Mouse (Mus musculus) frontal cortex, postnatal 25 days (tissue): ENCODE measurements at regions not wholly inside any gene's neighbourhood (a gene's known extent, or its start where the extent isn't known, plus 50 kb on each side); places are given as distances from the start of the nearest gene placed in this dataset.
A peak's percentile ranks its signal among the peaks of the same experiment; 100 is the strongest.
"Not testable (repeated sequence)": the region's sequence is repeated elsewhere in the genome, so short reads cannot be mapped to it uniquely, and the experiment has no call there.

ENCODE experiments used
- DNase-seq, 2 experiments: peaks; one replicate each; pipeline ENCODE4 v3.0.0; 2022; ENCODE audit warnings: low spot score in 2 of 2

DNA sequence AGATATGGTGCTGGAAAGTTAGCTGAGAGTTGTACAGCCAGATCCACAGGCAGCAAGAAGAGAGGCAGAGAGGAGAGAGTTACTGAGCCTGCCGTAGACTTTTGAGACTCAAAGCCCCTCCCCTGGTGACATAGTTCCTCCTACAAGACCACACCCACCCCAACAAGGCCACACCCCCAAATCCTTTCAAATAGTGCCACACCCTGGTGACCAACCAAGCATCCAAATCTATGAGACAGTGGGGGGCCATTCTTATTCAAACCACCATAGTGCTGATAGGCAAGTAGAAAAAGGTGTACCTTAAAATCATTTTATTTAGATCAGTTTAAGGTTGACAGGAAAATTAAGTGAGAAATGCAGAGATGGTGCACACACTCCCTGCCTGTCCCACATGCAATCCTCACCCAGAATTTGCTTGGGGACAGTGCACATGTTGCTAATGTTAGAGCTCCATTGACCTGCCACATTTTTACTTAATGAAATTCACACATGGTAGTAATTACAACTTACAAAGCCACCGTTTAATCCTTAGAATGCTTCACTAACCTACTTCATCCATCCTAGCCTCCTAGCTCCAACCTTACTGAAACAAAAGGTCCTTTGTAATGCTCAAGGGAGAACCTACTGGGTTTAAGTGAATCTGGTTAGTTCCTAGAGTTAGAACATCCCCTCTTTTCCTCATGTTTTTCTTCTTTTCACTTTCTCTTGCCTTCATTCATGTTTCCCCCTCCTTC, 86.5 kb downstream of the Phlda1 start:
- no peak for DNase-seq

DNA sequence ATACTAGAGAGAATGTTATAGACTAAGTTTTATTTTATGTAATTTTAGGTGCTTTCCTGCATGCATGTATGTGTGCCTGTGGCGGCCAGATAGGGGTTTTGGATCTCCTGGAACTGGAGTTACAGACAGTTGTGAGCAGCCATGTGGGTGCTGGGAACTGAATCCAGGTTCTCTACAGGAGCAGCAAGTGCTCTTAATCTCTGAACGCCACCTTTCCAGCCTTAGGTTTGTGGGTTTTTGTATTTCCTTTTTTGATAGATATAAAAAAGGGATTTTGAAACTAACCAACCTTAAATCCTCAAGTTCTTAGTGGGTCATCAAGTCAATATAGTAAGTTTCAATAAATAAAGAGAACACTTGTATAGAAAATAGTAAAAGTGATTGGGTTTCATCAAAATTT, 87.2 kb downstream of the Phlda1 start:
- no peak for DNase-seq

DNA sequence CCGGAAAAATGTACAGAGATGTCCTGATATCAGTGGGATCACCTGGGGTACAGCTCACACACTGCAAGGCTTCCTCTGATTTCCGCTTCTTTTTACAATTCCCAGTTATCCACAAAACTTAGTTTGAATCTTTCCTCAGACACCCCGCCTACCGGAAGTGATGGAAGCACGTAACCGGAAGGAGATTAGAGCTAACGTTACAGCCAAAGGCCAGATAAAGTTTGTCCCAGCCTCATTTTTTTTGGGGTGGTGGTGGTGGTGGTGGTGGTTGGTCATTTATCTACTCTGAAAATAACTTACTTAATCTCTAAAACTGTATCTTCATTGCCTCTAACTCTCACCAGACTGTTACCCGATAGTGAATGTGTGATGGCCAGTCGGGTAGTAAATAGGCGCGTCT, 88.1 kb downstream of the Phlda1 start:
- no peak for DNase-seq

DNA sequence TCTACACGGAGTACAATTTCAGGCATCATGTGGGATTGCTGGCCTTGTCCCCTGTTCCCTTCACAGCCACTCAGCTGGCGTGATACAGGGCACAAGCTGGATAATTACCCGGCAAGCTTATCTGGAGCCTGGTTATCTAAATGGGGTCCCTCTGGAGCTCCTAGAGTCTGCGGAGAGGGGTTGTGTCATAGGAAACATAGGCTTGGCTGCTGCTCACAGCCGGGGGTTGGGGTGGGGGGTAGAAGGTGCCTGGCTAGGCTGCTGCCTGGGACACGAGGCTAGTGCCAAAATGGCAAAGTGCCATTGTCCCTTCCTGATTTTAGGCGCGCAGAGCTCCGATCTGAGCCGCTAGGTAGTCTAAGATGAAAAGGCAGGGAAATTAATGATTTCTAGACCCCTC, 88.6 kb downstream of the Phlda1 start:
- no peak for DNase-seq

DNA sequence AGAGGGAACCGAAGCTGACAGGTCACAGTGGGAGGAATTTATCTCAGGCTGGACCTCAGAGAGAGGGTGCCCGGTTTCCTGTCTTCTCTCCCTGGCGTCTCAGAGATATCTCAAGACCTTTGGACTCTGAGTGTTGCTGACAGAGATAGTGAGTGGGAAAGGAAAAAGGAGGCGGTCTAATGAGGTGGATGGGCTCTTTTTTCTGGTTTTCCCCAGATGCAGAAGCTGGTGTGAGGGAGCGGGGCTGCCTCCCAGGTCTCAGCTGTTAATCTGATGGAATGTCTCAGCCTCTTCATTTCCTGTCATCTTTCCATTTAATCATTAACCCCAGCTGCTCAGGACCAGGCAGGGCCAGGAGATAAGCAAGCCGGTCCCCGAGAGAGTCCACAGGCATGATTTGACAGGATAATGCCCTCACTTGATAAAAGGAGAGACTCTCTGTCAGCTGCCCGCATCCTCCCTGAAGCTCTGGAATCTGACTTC, 89.5 kb downstream of the Phlda1 start:
- no peak for DNase-seq

DNA sequence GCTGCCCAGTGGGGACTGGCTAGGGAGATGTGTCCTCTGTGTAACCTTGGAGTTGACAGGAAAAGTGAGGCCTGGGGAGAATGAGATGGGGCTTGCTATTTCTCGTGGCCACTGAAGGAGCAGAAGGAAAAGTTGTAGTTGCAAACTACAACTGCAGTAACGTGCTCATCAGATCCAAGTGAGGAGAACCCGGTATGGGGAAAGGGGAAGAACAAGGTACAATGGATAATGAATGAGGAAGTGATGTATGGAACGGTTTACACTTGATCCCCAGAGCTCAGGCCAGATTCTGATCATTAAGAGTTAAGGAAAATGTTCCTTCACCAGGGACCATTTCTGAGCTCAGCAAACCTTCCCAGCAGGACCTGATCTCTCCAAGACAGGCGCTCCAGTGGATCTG, 92.6 kb downstream of the Phlda1 start:
- no peak for DNase-seq

DNA sequence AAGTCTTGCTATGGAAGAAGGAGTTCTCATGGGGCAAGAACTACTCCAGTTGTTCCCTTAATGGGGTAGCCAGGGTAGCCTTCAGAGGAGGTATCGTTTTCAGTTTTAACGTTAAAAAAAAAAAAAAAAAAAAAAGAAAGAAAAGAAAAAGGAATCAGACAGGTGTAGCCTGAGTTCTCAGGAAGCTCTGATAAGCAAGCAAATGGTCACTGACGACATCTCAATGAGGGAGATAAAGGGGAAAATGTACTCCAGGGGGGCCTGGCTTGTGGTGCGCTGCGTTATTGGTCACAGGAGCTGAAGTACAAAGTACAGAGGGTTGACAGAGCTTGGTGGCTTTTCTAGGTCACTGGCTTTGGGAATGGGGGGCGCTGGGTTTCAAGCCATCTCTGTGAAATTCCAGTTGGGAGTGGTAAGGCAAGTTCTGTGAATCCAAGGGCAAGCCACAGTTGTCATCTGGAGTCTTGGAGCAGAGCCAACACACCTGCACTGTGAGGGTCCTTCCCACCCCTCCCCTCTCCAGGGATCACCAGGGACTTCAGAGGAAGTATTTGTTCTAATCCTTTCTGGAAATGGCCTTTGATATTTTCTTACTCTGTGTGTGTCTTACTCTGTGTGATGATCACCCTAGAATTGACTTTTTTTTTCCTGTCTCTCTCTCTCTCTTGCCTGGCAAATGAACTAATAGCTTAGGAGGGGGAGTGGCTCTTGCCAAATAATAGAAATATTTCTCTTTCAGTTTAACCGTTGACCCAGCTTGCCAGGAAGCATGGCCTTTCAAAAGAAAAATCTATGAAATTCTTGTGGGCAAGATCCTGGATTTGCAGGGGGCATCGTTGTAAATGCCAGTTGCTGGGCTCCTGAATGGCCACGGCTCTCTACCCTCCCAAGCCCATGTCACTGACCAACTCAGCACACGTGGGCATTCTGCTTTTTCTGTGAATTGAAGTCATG, 93.5 kb downstream of the Phlda1 start:
- no peak for DNase-seq

DNA sequence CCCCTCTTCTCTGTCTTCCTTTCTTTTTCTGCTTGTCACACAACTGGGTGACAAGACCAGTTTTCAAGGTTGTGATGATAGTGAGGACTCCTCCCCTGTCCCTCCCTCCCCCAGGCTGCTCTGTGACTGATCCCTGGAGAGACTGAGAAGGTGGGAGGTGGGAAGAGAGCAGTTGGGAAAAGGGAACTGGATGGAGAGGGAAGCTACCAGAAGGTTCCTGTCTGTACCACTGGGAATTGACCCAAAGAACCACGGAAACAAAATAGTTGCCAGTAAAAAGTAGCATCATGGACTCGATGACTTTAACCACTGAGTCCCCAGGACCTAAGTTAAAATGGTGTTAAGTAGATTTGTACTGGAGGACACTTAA, 94.2 kb downstream of the Phlda1 start:
- no peak for DNase-seq

DNA sequence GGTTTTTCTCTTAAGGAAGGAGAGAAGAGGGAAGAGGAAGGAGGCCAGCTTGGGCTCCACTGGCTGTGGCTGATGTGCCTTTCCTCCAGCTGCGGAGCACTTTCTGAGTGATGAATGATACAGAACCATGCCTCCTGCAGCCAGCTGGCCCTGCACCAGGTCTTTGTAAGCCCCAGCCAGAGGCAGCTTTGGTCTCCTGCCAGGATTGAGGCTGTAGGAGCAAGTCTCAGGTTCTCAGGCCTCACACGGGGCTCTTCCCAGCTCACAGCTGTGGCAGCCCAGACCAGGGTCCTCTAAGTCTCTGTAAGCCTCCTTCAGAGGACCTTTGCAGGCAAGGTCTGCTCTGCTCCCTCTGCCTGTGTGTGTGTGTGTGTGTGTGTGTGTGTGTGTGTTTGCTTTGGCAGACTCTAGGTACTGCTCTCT, 94.6 kb downstream of the Phlda1 start:
- DNase-seq, result peak; percentile 24 to 30

DNA sequence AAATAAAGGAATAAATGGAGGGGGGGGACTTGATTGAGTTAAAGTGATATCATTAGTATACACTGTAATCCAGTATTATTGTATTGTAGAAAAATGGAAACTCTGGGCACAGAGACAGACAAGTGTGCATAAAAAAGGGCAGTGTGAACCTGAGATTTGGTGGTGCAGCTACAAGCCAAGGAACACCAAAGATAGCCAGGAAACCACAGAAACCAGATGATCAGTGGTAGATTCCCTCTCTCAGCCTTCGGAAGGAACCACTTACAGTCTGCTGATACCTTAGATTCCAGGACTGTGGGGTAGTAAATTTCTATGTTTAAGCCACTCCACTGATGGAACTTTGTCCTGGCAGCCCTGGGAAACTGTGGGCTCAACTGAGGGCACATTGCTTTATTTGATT, 97.1 kb downstream of the Phlda1 start:
- DNase-seq, result no peak

DNA sequence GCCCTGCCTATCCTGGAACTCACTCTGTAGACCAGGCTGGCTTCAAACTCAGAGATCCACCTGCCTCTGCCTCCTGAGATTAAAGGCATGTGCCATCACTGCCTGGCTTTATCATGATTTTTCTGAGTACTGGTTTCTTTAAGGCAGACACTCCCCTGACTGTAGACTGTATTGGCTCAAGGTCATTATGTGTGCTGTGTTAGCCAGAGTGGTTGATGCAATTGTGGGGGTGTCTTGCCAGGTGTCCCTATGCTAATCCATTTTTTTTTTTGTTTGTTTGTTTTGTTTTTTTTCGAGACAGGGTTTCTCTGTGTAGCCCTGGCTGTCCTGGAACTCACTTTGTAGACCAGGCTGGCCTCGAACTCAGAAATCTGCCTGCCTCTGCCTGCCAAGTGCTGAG, 101.3 kb downstream of the Phlda1 start:
- DNase-seq, result not testable (repeated sequence)

DNA sequence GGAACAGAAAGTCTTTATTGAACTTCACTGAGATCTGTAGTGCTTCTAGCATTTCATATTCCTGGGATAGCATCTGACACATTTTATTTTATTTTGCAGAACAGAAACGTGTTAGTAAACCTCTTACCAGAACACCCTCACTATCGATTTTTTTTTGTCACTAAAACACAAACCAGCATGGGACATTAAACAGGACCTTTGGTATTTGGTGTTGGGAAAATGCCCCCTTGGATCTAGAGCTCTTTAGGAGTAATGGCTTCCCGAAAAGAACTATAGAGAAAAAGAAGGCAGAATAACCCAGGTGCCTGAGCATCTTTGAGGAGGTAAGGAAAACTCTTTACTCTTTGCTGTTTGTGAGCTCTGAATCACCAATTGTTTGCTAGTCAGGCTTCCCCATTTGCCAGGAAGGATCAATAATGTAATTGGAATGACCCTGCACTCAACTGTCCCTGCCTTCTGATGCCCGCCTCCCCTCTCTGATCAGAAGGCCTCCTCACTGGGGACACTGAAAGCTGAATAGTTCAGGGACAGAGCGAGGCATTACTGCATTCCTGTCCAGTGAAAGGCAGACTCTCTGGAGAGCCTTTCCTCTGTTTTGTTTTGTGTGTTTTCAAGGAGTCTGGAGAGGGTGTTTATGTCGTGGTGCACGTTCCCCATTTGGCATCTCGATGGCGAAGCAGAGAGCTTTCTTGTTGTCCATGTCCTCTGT, 102.5 kb downstream of the Phlda1 start:
- DNase-seq, result no peak

DNA sequence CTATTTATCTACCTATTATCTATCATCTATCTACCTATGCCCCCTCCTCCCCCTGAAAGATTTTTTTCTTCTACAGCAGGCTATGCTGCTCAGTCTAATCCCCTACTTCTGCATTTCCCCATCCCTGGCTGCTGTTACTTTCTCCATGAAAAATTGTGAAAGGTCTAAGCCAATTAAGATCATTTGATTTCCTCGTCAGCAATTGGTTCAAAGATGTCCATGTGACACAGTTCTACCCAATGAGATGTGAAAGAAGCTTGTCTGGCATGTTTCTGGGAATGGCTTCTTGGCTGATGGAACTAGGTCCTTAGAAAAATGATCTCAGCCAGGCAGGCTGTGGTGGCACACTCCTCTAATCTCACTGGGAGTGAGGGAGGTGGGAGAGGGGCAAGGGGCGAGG, 103.8 kb downstream of the Phlda1 start:
- DNase-seq, result no peak

DNA sequence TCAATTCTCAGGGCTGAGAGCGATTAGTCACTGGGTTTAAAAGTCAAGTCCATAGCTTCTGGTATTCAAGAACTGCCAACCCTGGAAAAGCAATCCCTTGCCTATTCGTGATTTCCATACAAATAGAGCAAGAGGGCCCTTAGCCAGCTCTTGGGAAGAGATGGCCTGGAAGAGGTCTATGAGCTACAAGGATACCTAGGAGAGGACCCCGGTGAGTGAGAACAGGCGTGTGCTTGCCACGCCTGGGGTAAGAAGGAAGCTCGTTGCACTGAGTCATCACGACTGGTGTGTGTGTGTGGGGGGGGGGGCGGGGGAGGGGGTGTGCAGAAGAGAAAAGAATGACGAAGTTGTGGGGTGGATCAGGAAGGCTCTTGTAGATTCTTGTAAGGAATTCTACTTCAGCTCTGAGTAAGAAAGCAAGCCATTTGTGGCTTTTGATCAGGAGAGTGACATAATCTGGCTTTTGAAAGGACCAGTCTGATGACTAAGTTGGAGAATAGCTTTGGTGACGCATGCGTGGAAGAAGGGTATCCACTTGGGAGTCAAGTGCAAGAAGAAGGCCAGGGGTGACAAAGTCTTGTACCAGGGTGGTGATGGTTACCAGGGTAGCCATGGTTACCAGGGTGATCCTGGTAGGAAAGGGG, 113.7 kb downstream of the Phlda1 start:
- no peak for DNase-seq

DNA sequence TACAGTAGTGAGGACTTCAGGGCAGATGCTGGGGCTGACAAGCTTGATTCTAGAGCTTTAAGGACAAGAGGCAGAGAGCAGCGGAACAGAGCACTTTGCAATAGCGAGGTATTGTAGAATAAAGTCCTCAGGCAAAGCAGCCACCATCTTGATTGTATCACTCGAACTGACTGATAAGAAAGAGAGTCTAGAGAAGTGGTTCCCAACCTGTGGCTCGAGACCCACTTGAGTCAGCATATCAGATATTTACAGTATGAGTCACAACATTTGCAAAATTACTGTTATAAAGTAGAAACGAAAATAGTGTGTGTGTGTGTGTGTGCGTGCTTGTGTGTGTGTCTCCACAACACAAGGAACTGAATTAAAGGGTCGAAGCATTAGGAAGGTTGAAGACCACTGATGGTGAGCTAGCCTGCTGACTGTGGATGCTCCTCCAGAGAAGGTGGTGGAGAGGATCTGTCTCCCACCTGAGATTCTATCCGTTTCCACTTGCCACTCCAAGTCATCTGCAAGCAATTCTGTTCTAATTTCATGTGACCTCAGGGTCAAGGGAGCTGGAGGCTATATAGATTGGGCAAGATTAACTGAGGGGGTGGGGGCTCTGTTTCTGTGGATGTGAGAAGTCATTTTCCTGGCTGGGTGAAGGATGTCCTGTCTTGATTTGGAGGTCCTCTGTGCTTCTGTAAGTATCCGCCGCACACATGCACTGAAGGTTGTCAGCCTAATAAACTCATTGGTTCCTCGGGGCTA, 115.0 kb downstream of the Phlda1 start:
- no peak for DNase-seq

DNA sequence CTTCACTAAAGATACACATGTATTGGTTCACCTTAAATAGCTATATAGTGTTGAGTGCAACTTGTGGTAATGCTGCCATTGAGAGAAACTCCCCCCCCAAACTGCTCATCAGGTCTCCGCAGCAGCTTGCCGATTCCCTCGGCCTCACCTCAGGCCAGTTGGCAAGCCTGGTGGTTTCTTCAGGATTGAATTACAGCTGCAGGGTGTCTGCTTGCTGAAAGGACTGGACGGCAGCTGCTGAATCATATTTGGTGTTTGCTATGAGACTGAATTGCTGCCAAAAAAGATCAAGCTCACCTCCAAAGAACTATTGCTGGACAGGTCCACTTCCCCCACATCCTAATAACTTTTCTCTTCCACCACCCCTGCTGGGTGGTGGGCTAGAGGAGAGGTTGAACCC, 116.7 kb downstream of the Phlda1 start:
- DNase-seq, result no peak

DNA sequence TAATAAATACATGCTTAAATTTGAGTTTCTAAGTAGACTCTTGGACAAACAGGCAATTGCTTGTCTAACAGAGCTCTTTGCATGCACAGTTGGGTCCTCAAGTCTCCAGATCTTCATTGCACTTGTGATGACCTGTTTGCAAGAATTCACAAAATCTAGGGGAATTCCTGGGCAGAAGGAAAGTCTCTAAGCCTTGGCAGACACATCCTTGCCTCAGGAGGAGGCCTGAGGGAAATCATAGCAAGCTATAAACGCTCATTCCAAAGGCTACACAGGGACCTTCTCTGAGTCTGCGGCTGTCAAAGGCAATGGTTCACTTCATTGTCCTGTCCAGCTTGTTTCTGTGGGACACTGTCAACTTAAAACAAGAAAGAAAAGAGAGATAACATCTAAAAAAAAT, 117.9 kb downstream of the Phlda1 start:
- no peak for DNase-seq

DNA sequence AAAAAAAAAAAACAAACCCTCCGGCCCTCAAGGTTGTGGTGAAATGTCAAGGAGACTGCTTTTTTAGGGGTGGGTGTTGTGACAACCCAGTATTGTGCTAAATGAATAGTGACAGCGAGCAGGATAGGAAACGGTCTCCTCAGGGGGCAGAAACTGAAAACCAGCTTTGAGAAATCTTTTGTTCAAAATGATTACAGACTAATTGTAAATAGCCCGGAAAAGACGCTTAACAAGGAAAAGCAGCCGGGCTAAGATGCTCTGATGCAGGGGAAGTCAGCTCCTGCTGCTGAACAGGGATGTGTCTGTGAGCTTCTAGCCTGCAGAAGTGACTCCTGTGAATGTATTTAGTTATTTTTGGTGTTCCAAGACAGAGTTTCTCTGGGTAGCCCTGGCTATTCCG, 118.5 kb downstream of the Phlda1 start:
- DNase-seq, result no peak

DNA sequence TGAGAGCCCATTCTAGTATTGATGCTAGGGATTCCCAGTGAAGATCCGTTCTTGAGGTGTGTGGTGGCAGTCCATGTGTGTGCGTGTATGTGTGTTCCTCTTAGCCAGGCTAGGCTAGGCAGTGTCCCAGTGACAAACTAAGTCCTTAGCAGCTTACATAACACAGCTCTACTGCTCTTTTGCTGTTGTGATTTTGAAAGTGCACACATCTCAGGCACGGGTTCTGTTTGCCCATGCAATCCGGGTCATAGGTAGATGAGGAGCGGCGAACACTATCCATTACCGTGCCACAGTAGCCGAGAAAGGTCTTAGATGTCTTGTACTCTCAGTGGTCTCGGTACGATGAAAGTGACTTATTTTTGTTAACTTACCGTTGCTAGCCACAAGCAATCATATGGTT, 119.5 kb downstream of the Phlda1 start:
- DNase-seq, result no peak

DNA sequence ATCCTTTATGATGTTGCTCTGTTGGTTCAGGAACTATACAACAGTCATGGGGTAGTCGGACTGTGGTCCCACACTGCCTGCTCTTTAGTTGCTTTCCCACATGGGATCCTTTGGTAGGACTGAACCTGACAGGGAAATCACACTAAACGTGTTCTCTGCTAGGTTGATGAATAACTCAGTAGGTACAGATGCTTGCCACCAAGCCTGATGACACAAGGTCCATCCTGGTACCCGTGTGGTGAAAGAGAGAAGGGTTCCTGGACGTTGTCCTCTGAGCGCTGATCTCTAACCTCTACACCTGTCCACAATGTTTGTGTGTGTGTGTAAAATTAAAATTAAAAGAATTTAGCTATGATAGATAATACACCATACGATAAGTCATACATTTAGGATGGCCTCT, 119.9 kb downstream of the Phlda1 start:
- DNase-seq, result no peak

DNA sequence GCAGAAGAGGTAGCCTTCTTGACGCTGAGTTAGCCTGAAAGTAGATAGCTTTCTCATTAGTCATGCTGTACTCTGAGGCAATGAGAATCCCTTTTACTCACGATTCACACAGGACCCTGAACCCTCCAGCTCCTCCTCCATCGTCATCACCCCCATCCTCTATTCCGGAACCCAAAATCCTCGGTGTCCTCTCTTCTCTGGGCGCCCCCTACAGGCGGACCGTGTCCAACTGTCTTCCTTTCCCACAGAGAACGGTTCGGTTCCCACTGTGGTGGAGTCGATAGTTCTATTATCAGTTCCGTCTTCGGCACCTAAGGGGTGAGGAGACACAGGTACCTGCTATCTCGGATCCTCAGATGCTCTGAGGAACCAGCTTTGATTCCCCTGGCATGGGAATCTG, 130.2 kb downstream of the Phlda1 start:
- DNase-seq, result no peak
